Mouse (Mus musculus) ES-Bruce4 (cell line): Measurements from ENCODE around the gene Ccdc107.

Source experiments
- CTCF ChIP-seq: IDR thresholded peaks from one replicate; pipeline ENCODE4 v1.8.1; 2011; ENCODE audit warnings: low read depth, low read length
- EP300 ChIP-seq: IDR thresholded peaks from 2 replicates; pipeline ENCODE4 v1.6.1; 2011; ENCODE audit warnings: low read depth, low read length; ENCODE audit not compliant: insufficient read depth
- POLR2A ChIP-seq: IDR thresholded peaks from one replicate; pipeline ENCODE4 v1.8.1; 2011; ENCODE audit warnings: low read length; ENCODE audit not compliant: insufficient read depth

- no peak for TF ChIP-seq POLR2A
- TF ChIP-seq EP300 = no peak
- no peak for TF ChIP-seq CTCF
Observed at GRCm38 (mm10) chr4:43528487-43528886, 35.8 kb downstream of the Ccdc107 start.
